Mouse (Mus musculus) stomach, embryonic 14.5 days (tissue): Measurements from ENCODE around the gene Cox5a. TPM values are rescaled to one million over a fixed set of nuclear protein-coding genes. Genes with fewer than 3 reads are reported as not detected.

Source experiments
- ATAC-seq: fragments of 200-750 bp; cut with Nextera tagmentation; 2 replicates; pipeline ENCODE4 v1.8.0; 2017; ENCODE audit warnings: low read depth, moderate TSS enrichment; ENCODE audit not compliant: insufficient number of reproducible peaks, insufficient read depth, low FRiP score
- H3K27ac ChIP-seq: fragments of 300-500 bp; sonication (generic); 2 replicates; pipeline ENCODE4 v1.5.1; 2014; ENCODE audit warnings: mild to moderate bottlenecking, low read length, moderate library complexity, mixed read lengths
- H3K27me3 ChIP-seq: fragments of 300-500 bp; sonication (generic); 2 replicates; pipeline ENCODE4 v1.6.1; 2014; ENCODE audit warnings: low read length, control low read depth, mixed read lengths; ENCODE audit not compliant: control insufficient read depth, insufficient read depth
- H3K36me3 ChIP-seq: fragments of 300-500 bp; sonication (generic); 2 replicates; pipeline ENCODE4 v1.6.1; 2014; ENCODE audit warnings: mild to moderate bottlenecking, control low read depth, low read length, moderate library complexity, mixed read lengths; ENCODE audit not compliant: control insufficient read depth, insufficient read depth
- H3K4me1 ChIP-seq: fragments of 300-500 bp; sonication (generic); 2 replicates; pipeline ENCODE4 v1.6.1; 2014; ENCODE audit warnings: low read length, control low read depth, mixed read lengths; ENCODE audit not compliant: control insufficient read depth, insufficient read depth
- H3K4me2 ChIP-seq: fragments of 300-500 bp; sonication (generic); replicated peaks from 2 replicates; pipeline ENCODE4 v1.6.1; 2014; ENCODE audit warnings: low read depth, low read length, control low read depth
- H3K4me3 ChIP-seq: fragments of 300-500 bp; sonication (generic); 2 replicates; pipeline ENCODE4 v1.5.1; 2014; ENCODE audit warnings: low read depth, low read length, control low read depth
- H3K9ac ChIP-seq: fragments of 300-500 bp; sonication (generic); replicated peaks from 2 replicates; pipeline ENCODE4 v1.6.1; 2014; ENCODE audit warnings: low read depth, mild to moderate bottlenecking, control low read depth, low read length, moderate library complexity, mixed read lengths
- H3K9me3 ChIP-seq: fragments of 300-500 bp; sonication (generic); 2 replicates; pipeline ENCODE4 v1.6.1; 2016; ENCODE audit warnings: low read depth, low read length, control low read depth; ENCODE audit not compliant: control insufficient read depth
- WGBS: fragments of 180-500 bp; shearing (Covaris S2); extraction: QIAGEN DNeasy Blood & Tissue Kit; methylation state at CpG from one replicate; pipeline ENCODE4 v1.1.7; 2014; 5-methylcytosine and 5-hydroxymethylcytosine counted together
- polyA plus RNA-seq: library from polyadenylated mRNA; unstranded; fragments of >200 nt; fragmentation: Nextera tagmentation; extraction: Ambion mirVana; gene quantifications from 2 replicates; pipeline ENCODE4 v1.2.1, GENCODE M21; 2014

Gene Cox5a
- polyA plus RNA-seq, 1 experiment from 2014 or later: 525 TPM

GRCm38 (mm10) chr9:57520375-57521055, 559 bp upstream of the Cox5a start:
- Histone ChIP-seq H3K36me3 (no peaks in the 10 kb centered on the region), H3K27me3 (no peaks in the 10 kb centered on the region), H3K9ac (peak overlapping the region; percentile 37; the same call in 1 of the 2 replicates), H3K4me3 (peak overlapping the region; percentile 57), H3K4me2 (peak overlapping the region; percentile 36), H3K9me3 (no peaks in the 10 kb centered on the region), H3K4me1 (peaks cover 6% of the 10 kb centered on the region; the same call in 1 of the 2 replicates), H3K27ac (0 out of 2 replicates have a peak overlapping the region, but pooled peaks have one; percentile 40)
- peak; percentile 40 for ATAC-seq
- 23% methylated on average over 16 of the region's 16 CpGs for WGBS

- 22% methylated on average over 7 of the region's 7 CpGs for WGBS
- no peak for ATAC-seq
- peaks cover 6% of the 10 kb centered on the region; the same call in 1 of the 2 replicates for H3K4me1 ChIP-seq
Observed at GRCm38 (mm10) chr9:57522114-57522860, 1.2 kb downstream of the Cox5a start.

GRCm38 (mm10) chr9:57522861-57523246, 1.8 kb downstream of the Cox5a start:
- no peak overlapping the region for H3K9ac ChIP-seq
- H3K4me3 ChIP-seq: no peak overlapping the region
- 72% methylated on average over 4 of the region's 4 CpGs for WGBS

More at GRCm38 (mm10) chr9:57522114-57522860, 1.2 kb downstream of the Cox5a start:
- no peaks in the 10 kb centered on the region for H3K36me3 ChIP-seq
- no peaks in the 10 kb centered on the region for H3K27me3 ChIP-seq
- H3K27ac ChIP-seq: no peak overlapping the region
- H3K4me2 ChIP-seq: peak overlapping the region; percentile 68
- no peaks in the 10 kb centered on the region for H3K9me3 ChIP-seq
- H3K4me3 ChIP-seq: peak overlapping the region; percentile 57
- H3K9ac ChIP-seq: peak overlapping the region; percentile 67

GRCm38 (mm10) chr9:57523754-57524153, 2.7 kb downstream of the Cox5a start:
- no peak overlapping the region for H3K4me3 ChIP-seq
- no peak overlapping the region for H3K4me2 ChIP-seq
- ATAC-seq: no peak
- peaks cover 6% of the 10 kb centered on the region; the same call in 1 of the 2 replicates for H3K4me1 ChIP-seq
- H3K9ac ChIP-seq: no peak overlapping the region
- H3K36me3 ChIP-seq: no peaks in the 10 kb centered on the region
- no peaks in the 10 kb centered on the region for H3K27me3 ChIP-seq
- no peaks in the 10 kb centered on the region for H3K9me3 ChIP-seq
- no peak overlapping the region for H3K27ac ChIP-seq
- WGBS: 82% methylated on average over 1 of the region's 1 CpGs

More at GRCm38 (mm10) chr9:57522861-57523246, 1.8 kb downstream of the Cox5a start:
- H3K4me2 ChIP-seq: peak overlapping the region; percentile 68; the same call in 1 of the 2 replicates
- no peak for ATAC-seq
- H3K4me1 ChIP-seq: peaks cover 6% of the 10 kb centered on the region; the same call in 1 of the 2 replicates
- no peaks in the 10 kb centered on the region for H3K27me3 ChIP-seq
- no peaks in the 10 kb centered on the region for H3K9me3 ChIP-seq
- no peaks in the 10 kb centered on the region for H3K36me3 ChIP-seq
- H3K27ac ChIP-seq: no peak overlapping the region

GRCm38 (mm10) chr9:57524439-57524838, 3.4 kb downstream of the Cox5a start:
- Histone ChIP-seq H3K9ac (no peak overlapping the region), H3K9me3 (no peaks in the 10 kb centered on the region), H3K27ac (no peak overlapping the region), H3K27me3 (no peaks in the 10 kb centered on the region), H3K4me3 (no peak overlapping the region), H3K36me3 (no peaks in the 10 kb centered on the region; the same call in 1 of the 2 replicates), H3K4me2 (no peak overlapping the region), H3K4me1 (peaks cover 6% of the 10 kb centered on the region; the same call in 1 of the 2 replicates)
- ATAC-seq: no peak

GRCm38 (mm10) chr9:57525516-57525915, 4.4 kb downstream of the Cox5a start:
- Histone ChIP-seq H3K9me3 (no peaks in the 10 kb centered on the region), H3K4me3 (no peak overlapping the region), H3K4me1 (peaks cover 6% of the 10 kb centered on the region; the same call in 1 of the 2 replicates), H3K36me3 (no peaks in the 10 kb centered on the region; the same call in 1 of the 2 replicates), H3K27ac (no peak overlapping the region), H3K27me3 (no peaks in the 10 kb centered on the region), H3K9ac (no peak overlapping the region), H3K4me2 (no peak overlapping the region)
- WGBS: 70% methylated on average over 2 of the region's 2 CpGs
- no peak for ATAC-seq

GRCm38 (mm10) chr9:57526435-57526834, 5.4 kb downstream of the Cox5a start:
- Histone ChIP-seq H3K27ac (no peak overlapping the region), H3K4me1 (peaks cover 6% of the 10 kb centered on the region; the same call in 1 of the 2 replicates), H3K4me2 (no peak overlapping the region), H3K27me3 (no peaks in the 10 kb centered on the region), H3K4me3 (no peak overlapping the region), H3K9ac (no peak overlapping the region), H3K9me3 (no peaks in the 10 kb centered on the region), H3K36me3 (peaks cover 6% of the 10 kb centered on the region; the same call in 1 of the 2 replicates)
- no peak for ATAC-seq

GRCm38 (mm10) chr9:57531946-57532345, 10.9 kb downstream of the Cox5a start:
- 78% methylated on average over 1 of the region's 1 CpGs for WGBS
- peaks cover 21% of the 10 kb centered on the region; the same call in 1 of the 2 replicates for H3K36me3 ChIP-seq

More at GRCm38 (mm10) chr9:57531946-57532345, 10.9 kb downstream of the Cox5a start:
- no peak overlapping the region for H3K4me3 ChIP-seq
- no peak overlapping the region for H3K27ac ChIP-seq
- H3K9me3 ChIP-seq: no peaks in the 10 kb centered on the region
- no peak overlapping the region for H3K4me2 ChIP-seq
- H3K27me3 ChIP-seq: no peaks in the 10 kb centered on the region
- H3K9ac ChIP-seq: no peak overlapping the region
- no peaks in the 10 kb centered on the region for H3K4me1 ChIP-seq
- ATAC-seq: no peak
